Mouse (Mus musculus): Measurements from ENCODE around the gene Gm10198. TPM values are rescaled to one million over a fixed set of nuclear protein-coding genes. Genes with fewer than 3 reads are reported as not detected.

Gene Gm10198
- polyA plus RNA-seq, 1 experiment from 2014 or later = not detected

GRCm38 (mm10) chr13:111560152-111560551, 32.4 kb upstream of the Gm10198 start:
- H3K27me3 ChIP-seq (ENCODE audit: insufficient read depth, low read length) = no peaks in the 10 kb centered on the region
- DNase-seq (ENCODE audit: low spot score) = no peak
- no peak overlapping the region for H3K4me3 ChIP-seq (replicated peaks; ENCODE audit: low read depth, low read length)
- ATAC-seq (replicated peaks; ENCODE audit: low FRiP score, low read depth) = no peak
- H3K4me2 ChIP-seq (ENCODE audit: low read length) = no peak overlapping the region
- no peak overlapping the region for H3K27ac ChIP-seq
- H3K9me3 ChIP-seq (replicated peaks; ENCODE audit: low read length) = no peaks in the 10 kb centered on the region
- WGBS = 93% methylated on average over 3 of the region's 3 CpGs
- H3K36me3 ChIP-seq (ENCODE audit: insufficient read depth, low read length) = no peaks in the 10 kb centered on the region
- no peak for TF ChIP-seq CTCF (IDR thresholded peaks at IDR 0.05; ENCODE audit: low read depth)
- no peak overlapping the region for H3K9ac ChIP-seq (ENCODE audit: low read depth, low read length)
- peaks cover 5% of the 10 kb centered on the region; the same call in 1 of the 2 replicates for H3K4me1 ChIP-seq (replicated peaks; ENCODE audit: insufficient read depth, low read length)

- DNase-seq (ENCODE audit: low spot score) = no peak
- no peak overlapping the region for H3K4me3 ChIP-seq (replicated peaks; ENCODE audit: low read depth, low read length)
- no peaks in the 10 kb centered on the region for H3K4me1 ChIP-seq (replicated peaks; ENCODE audit: insufficient read depth, low read length)
- H3K27me3 ChIP-seq (ENCODE audit: insufficient read depth, low read length) = no peaks in the 10 kb centered on the region
- H3K9me3 ChIP-seq (replicated peaks; ENCODE audit: low read length) = no peaks in the 10 kb centered on the region
- no peak for ATAC-seq (replicated peaks; ENCODE audit: low FRiP score, low read depth)
- no peak overlapping the region for H3K4me2 ChIP-seq (ENCODE audit: low read length)
- no peak overlapping the region for H3K9ac ChIP-seq (ENCODE audit: low read depth, low read length)
- 75% methylated on average over 5 of the region's 5 CpGs for WGBS
- H3K36me3 ChIP-seq (ENCODE audit: insufficient read depth, low read length) = no peaks in the 10 kb centered on the region
- TF ChIP-seq CTCF (IDR thresholded peaks at IDR 0.05; ENCODE audit: low read depth) = no peak
- H3K27ac ChIP-seq = no peak overlapping the region
These were observed 30.0 kb upstream of the Gm10198 start for GRCm38 (mm10) chr13:111562595-111562994.

- 46% methylated on average over 4 of the region's 4 CpGs for WGBS
- no peak overlapping the region for H3K9ac ChIP-seq (ENCODE audit: low read depth, low read length)
- TF ChIP-seq CTCF (IDR thresholded peaks at IDR 0.05; ENCODE audit: low read depth) = peak; percentile 73
- ATAC-seq (replicated peaks; ENCODE audit: low FRiP score, low read depth) (no peak), DNase-seq (ENCODE audit: low spot score) (peak; percentile 66)
- H3K4me3 ChIP-seq (replicated peaks; ENCODE audit: low read depth, low read length) = no peak overlapping the region
- no peaks in the 10 kb centered on the region for H3K4me1 ChIP-seq (replicated peaks; ENCODE audit: insufficient read depth, low read length)
- no peaks in the 10 kb centered on the region for H3K27me3 ChIP-seq (ENCODE audit: insufficient read depth, low read length)
- no peaks in the 10 kb centered on the region for H3K9me3 ChIP-seq (replicated peaks; ENCODE audit: low read length)
- no peak overlapping the region for H3K4me2 ChIP-seq (ENCODE audit: low read length)
- no peaks in the 10 kb centered on the region for H3K36me3 ChIP-seq (ENCODE audit: insufficient read depth, low read length)
- H3K27ac ChIP-seq = no peak overlapping the region
These were observed 18.4 kb upstream of the Gm10198 start for GRCm38 (mm10) chr13:111574196-111574595.

- DNase-seq (ENCODE audit: low spot score) = no peak
- Histone ChIP-seq H3K4me3 (replicated peaks; ENCODE audit: low read depth, low read length) (no peak overlapping the region), H3K4me2 (ENCODE audit: low read length) (no peak overlapping the region), H3K4me1 (replicated peaks; ENCODE audit: insufficient read depth, low read length) (no peaks in the 10 kb centered on the region), H3K27ac (no peak overlapping the region), H3K9me3 (replicated peaks; ENCODE audit: low read length) (no peaks in the 10 kb centered on the region), H3K36me3 (ENCODE audit: insufficient read depth, low read length) (no peaks in the 10 kb centered on the region), H3K27me3 (ENCODE audit: insufficient read depth, low read length) (no peaks in the 10 kb centered on the region), H3K9ac (ENCODE audit: low read depth, low read length) (no peak overlapping the region)
- WGBS = 94% methylated on average over 11 of the region's 11 CpGs
- no peak for ATAC-seq (replicated peaks; ENCODE audit: low FRiP score, low read depth)
- TF ChIP-seq CTCF (IDR thresholded peaks at IDR 0.05; ENCODE audit: low read depth) = no peak
These were observed 15.4 kb upstream of the Gm10198 start for GRCm38 (mm10) chr13:111577177-111577576.

GRCm38 (mm10) chr13:111580054-111580453, 12.5 kb upstream of the Gm10198 start:
- Histone ChIP-seq H3K36me3 (ENCODE audit: insufficient read depth, low read length) (no peaks in the 10 kb centered on the region), H3K27me3 (ENCODE audit: insufficient read depth, low read length) (no peaks in the 10 kb centered on the region), H3K4me1 (replicated peaks; ENCODE audit: insufficient read depth, low read length) (no peaks in the 10 kb centered on the region), H3K4me3 (replicated peaks; ENCODE audit: low read depth, low read length) (no peak overlapping the region), H3K27ac (no peak overlapping the region), H3K9ac (ENCODE audit: low read depth, low read length) (no peak overlapping the region), H3K9me3 (replicated peaks; ENCODE audit: low read length) (no peaks in the 10 kb centered on the region), H3K4me2 (ENCODE audit: low read length) (no peak overlapping the region)
- 89% methylated on average over 10 of the region's 10 CpGs for WGBS
- no peak for DNase-seq (ENCODE audit: low spot score)
- no peak for ATAC-seq (replicated peaks; ENCODE audit: low FRiP score, low read depth)
- no peak for TF ChIP-seq CTCF (IDR thresholded peaks at IDR 0.05; ENCODE audit: low read depth)

- no peak for DNase-seq (ENCODE audit: low spot score)
- no peak for ATAC-seq (replicated peaks; ENCODE audit: low FRiP score, low read depth)
- H3K4me2 ChIP-seq (ENCODE audit: low read length) = no peak overlapping the region
These were observed 5.5 kb downstream of the Gm10198 start for GRCm38 (mm10) chr13:111598111-111598510.

GRCm38 (mm10) chr13:111601383-111601782, 8.8 kb downstream of the Gm10198 start:
- H3K4me2 ChIP-seq (ENCODE audit: low read length) = no peak overlapping the region

More at GRCm38 (mm10) chr13:111598111-111598510, 5.5 kb downstream of the Gm10198 start:
- no peaks in the 10 kb centered on the region for H3K9me3 ChIP-seq (replicated peaks; ENCODE audit: low read length)
- H3K36me3 ChIP-seq (ENCODE audit: insufficient read depth, low read length) = no peaks in the 10 kb centered on the region
- no peak for TF ChIP-seq CTCF (IDR thresholded peaks at IDR 0.05; ENCODE audit: low read depth)
- no peaks in the 10 kb centered on the region for H3K4me1 ChIP-seq (replicated peaks; ENCODE audit: insufficient read depth, low read length)
- H3K4me3 ChIP-seq (replicated peaks; ENCODE audit: low read depth, low read length) = no peak overlapping the region
- 92% methylated on average over 7 of the region's 7 CpGs for WGBS
- H3K9ac ChIP-seq (ENCODE audit: low read depth, low read length) = no peak overlapping the region
- no peak overlapping the region for H3K27ac ChIP-seq
- H3K27me3 ChIP-seq (ENCODE audit: insufficient read depth, low read length) = no peaks in the 10 kb centered on the region

More at GRCm38 (mm10) chr13:111601383-111601782, 8.8 kb downstream of the Gm10198 start:
- ATAC-seq (replicated peaks; ENCODE audit: low FRiP score, low read depth) (no peak), DNase-seq (ENCODE audit: low spot score) (no peak)
- TF ChIP-seq CTCF (IDR thresholded peaks at IDR 0.05; ENCODE audit: low read depth) = no peak
- H3K27ac ChIP-seq = no peak overlapping the region
- H3K4me1 ChIP-seq (replicated peaks; ENCODE audit: insufficient read depth, low read length) = no peaks in the 10 kb centered on the region
- WGBS = 64% methylated on average over 4 of the region's 4 CpGs
- H3K36me3 ChIP-seq (ENCODE audit: insufficient read depth, low read length) = no peaks in the 10 kb centered on the region
- H3K9me3 ChIP-seq (replicated peaks; ENCODE audit: low read length) = no peaks in the 10 kb centered on the region
- no peak overlapping the region for H3K4me3 ChIP-seq (replicated peaks; ENCODE audit: low read depth, low read length)
- H3K27me3 ChIP-seq (ENCODE audit: insufficient read depth, low read length) = no peaks in the 10 kb centered on the region
- no peak overlapping the region for H3K9ac ChIP-seq (ENCODE audit: low read depth, low read length)

Measured in kidney, postnatal 0 days (tissue).